In genomic region chr6:143614431-143614987, GRCm38 (mm10) we compare ENCODE assay signal across 13 mouse cellular contexts.
DNase-seq lines count a peak whose midpoint lies in the region; ATAC-seq lines count a peak whose summit lies in the region.
"Had no signal": no experiment of that assay in that cellular context is flagged by ENCODE, and none has a peak within 500 bp of the region (broad histone marks: within the 10 kb centered on the region; RNA-seq: fewer than 3 reads in every experiment).

No protein-coding gene starts in this region.

- peak overlapping the region; percentile 27 for H3K9ac ChIP-seq in forebrain, embryonic 11.5 days (ENCODE audit: low read length)
- no peak overlapping the region for H3K9ac ChIP-seq in forebrain, embryonic 13.5 days
- H3K9ac ChIP-seq: kidney, embryonic 15.5 days; liver, embryonic 13.5 days had no signal

- H3K9me3 ChIP-seq in forebrain, embryonic 11.5 days (ENCODE audit: control insufficient read depth, low read length), result no peaks in the 10 kb centered on the region
- H3K9me3 ChIP-seq in forebrain, embryonic 13.5 days (replicated peaks), result no peaks in the 10 kb centered on the region
- H3K9me3 ChIP-seq: kidney, embryonic 15.5 days; liver, embryonic 13.5 days had no signal

- no peaks in the 10 kb centered on the region for H3K27me3 ChIP-seq in forebrain, embryonic 11.5 days (ENCODE audit: control insufficient read depth, insufficient read depth, low read length)
- H3K27me3 ChIP-seq in forebrain, embryonic 13.5 days, result no peaks in the 10 kb centered on the region
- H3K27me3 ChIP-seq: kidney, embryonic 15.5 days; liver, embryonic 13.5 days had no signal

- no peak overlapping the region for H3K4me2 ChIP-seq in forebrain, embryonic 11.5 days (ENCODE audit: low read depth, low read length, severe bottlenecking)
- H3K4me2 ChIP-seq in forebrain, embryonic 13.5 days, result no peak overlapping the region
- H3K4me2 ChIP-seq: kidney, embryonic 15.5 days; liver, embryonic 13.5 days had no signal

- DNase-seq in forebrain, embryonic 11.5 days (ENCODE audit: low spot score), result peak; percentile 38
- DNase-seq in left cerebral cortex, postnatal 4 days, result peak; percentile 47
- DNase-seq in left cerebral cortex, adult 18-20 months (ENCODE audit: low spot score in 2 of 2), result no peak
- peak; percentile 40 for DNase-seq in NIH3T3 (ENCODE audit: low read depth)
- peak; percentile 2 to 31 for DNase-seq in adrenal gland, postnatal 36 days
- DNase-seq in frontal cortex, postnatal 36 days (ENCODE audit: low spot score in 2 of 2), result no peak
- no peak for DNase-seq in kidney, postnatal 4 days
- DNase-seq: cerebellum, adult 11-12 months; layer of hippocampus, adult 9-11 months; liver, embryonic 13.5 days had no signal

- intact Hi-C loops in left cerebral cortex, postnatal 4 days (cut with DNase I), result no loop called here

- no peaks in the 10 kb centered on the region for H3K4me1 ChIP-seq in forebrain, embryonic 11.5 days (replicated peaks; ENCODE audit: control insufficient read depth, insufficient read depth, low read length)
- H3K4me1 ChIP-seq in forebrain, embryonic 13.5 days, result peaks cover 6% of the 10 kb centered on the region; the same call in 1 of the 2 replicates
- H3K4me1 ChIP-seq: kidney, embryonic 15.5 days; liver, embryonic 13.5 days had no signal

- ATAC-seq in forebrain, embryonic 11.5 days (replicated peaks; ENCODE audit: low FRiP score), result no peak
- ATAC-seq in forebrain, embryonic 13.5 days, result no peak
- ATAC-seq: inflammation-experienced regulatory T-cells, adult 6 months had no signal

- H3K27ac ChIP-seq in forebrain, embryonic 11.5 days (ENCODE audit: low read depth, low read length), result no peak overlapping the region
- no peak overlapping the region for H3K27ac ChIP-seq in forebrain, embryonic 13.5 days
- H3K27ac ChIP-seq: kidney, embryonic 15.5 days; liver, embryonic 13.5 days had no signal

- H3K4me3 ChIP-seq in forebrain, embryonic 11.5 days (ENCODE audit: low read depth, low read length), result no peak overlapping the region
- H3K4me3 ChIP-seq in forebrain, embryonic 13.5 days, result no peak overlapping the region
- H3K4me3 ChIP-seq: kidney, embryonic 15.5 days; liver, embryonic 13.5 days had no signal

- 76% methylated on average over 11 of the region's 11 CpGs for WGBS in forebrain, embryonic 11.5 days
- WGBS in forebrain, embryonic 13.5 days, result 63% methylated on average over 11 of the region's 11 CpGs

- no peaks in the 10 kb centered on the region for H3K36me3 ChIP-seq in forebrain, embryonic 11.5 days (ENCODE audit: control insufficient read depth, insufficient read depth, low read length)
- no peaks in the 10 kb centered on the region for H3K36me3 ChIP-seq in forebrain, embryonic 13.5 days (ENCODE audit: poor library complexity, severe bottlenecking)
- H3K36me3 ChIP-seq: kidney, embryonic 15.5 days; liver, embryonic 13.5 days had no signal

Comparison
In these comparisons a context has a peak if more than half of its experiments do, and no peak if none do; other contexts are left out.
1. DNase-seq: peak in forebrain, embryonic 11.5 days (single experiment), left cerebral cortex, postnatal 4 days (single experiment), NIH3T3 (single experiment) and adrenal gland, postnatal 36 days (2 of 2); none in left cerebral cortex, adult 18-20 months (0 of 2), frontal cortex, postnatal 36 days (0 of 2) and kidney, postnatal 4 days (0 of 2).